Mouse (Mus musculus) neural tube, embryonic 15.5 days (tissue): Measurements from ENCODE around the gene Tbxas1. TPM values are rescaled to one million over a fixed set of nuclear protein-coding genes. Genes with fewer than 3 reads are reported as not detected.

ENCODE experiments used
- ATAC-seq: fragments of 200-750 bp; cut with Nextera tagmentation; 2 replicates; pipeline ENCODE4 v1.8.0; 2017; ENCODE audit warnings: mild to moderate bottlenecking, moderate TSS enrichment, moderate library complexity; ENCODE audit not compliant: low FRiP score
- H3K27ac ChIP-seq: fragments of 300-500 bp; sonication (generic); replicated peaks from 2 replicates; pipeline ENCODE4 v1.5.1; 2015; ENCODE audit warnings: mild to moderate bottlenecking, inconsistent platforms
- H3K27me3 ChIP-seq: fragments of 300-500 bp; sonication (generic); replicated peaks from 2 replicates; pipeline ENCODE4 v1.6.1; 2015; ENCODE audit warnings: inconsistent platforms
- H3K36me3 ChIP-seq: fragments of 300-500 bp; sonication (generic); 2 replicates; pipeline ENCODE4 v1.6.1; 2015; ENCODE audit warnings: inconsistent platforms
- H3K4me1 ChIP-seq: fragments of 300-500 bp; sonication (generic); 2 replicates; pipeline ENCODE4 v1.6.1; 2015; ENCODE audit warnings: inconsistent platforms
- H3K4me2 ChIP-seq: fragments of 300-500 bp; sonication (generic); 2 replicates; pipeline ENCODE4 v1.6.1; 2015; ENCODE audit warnings: inconsistent platforms, mild to moderate bottlenecking, moderate library complexity
- H3K4me3 ChIP-seq: fragments of 300-500 bp; sonication (generic); replicated peaks from 2 replicates; pipeline ENCODE4 v1.5.1; 2015; ENCODE audit warnings: mild to moderate bottlenecking, inconsistent platforms
- H3K9ac ChIP-seq: fragments of 300-500 bp; sonication (generic); replicated peaks from 2 replicates; pipeline ENCODE4 v1.6.1; 2015; ENCODE audit warnings: mild to moderate bottlenecking, inconsistent platforms
- H3K9me3 ChIP-seq: fragments of 300-500 bp; sonication (generic); replicated peaks from 2 replicates; pipeline ENCODE4 v1.6.1; 2016; ENCODE audit warnings: inconsistent platforms
- WGBS: fragments of 180-500 bp; shearing (Covaris S2); methylation state at CpG from one replicate; pipeline ENCODE4 v1.1.7; 2015; ENCODE audit warnings: mixed read lengths; 5-methylcytosine and 5-hydroxymethylcytosine counted together
- polyA plus RNA-seq: library from polyadenylated mRNA; unstranded; fragments of >200 nt; fragmentation: Nextera tagmentation; extraction: Ambion mirVana; gene quantifications from 2 replicates; pipeline ENCODE4 v1.2.1, GENCODE M21; 2015

Gene Tbxas1
- polyA plus RNA-seq, 1 experiment from 2014 or later: 2.4 TPM

DNA sequence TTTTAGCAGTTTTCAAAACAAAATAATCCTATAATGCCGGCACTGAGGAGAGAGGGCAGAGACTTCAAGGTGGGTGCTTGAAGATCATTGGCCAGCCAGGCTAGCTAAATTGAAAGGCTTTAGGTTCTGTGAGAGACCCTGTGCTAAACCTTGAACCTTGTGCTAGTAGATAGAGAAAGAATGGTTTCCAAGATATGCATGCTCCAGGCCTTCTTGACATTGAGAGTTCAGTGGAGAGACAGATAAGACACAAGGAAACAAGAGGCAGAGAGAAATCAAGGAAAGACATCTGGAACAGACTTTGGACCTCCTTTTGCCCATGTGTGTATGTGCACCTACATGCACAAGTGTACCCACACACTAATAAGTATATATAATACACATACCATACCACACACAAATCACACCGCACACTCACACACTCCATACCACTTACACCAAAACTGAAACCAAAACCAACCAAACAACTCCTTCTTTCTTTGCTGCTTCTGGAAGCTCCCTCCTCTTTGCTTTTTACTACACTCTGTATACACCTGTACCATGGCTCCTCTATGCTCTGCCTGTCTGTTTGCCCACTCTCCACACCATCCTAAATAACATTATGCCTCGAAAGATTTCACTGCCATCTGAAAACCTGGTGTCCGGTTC, 25.4 kb downstream of the Tbxas1 start:
- Histone ChIP-seq H3K9ac (no peak overlapping the region), H3K4me3 (no peak overlapping the region), H3K4me1 (peaks cover 9% of the 10 kb centered on the region; the same call in 1 of the 2 replicates), H3K9me3 (no peaks in the 10 kb centered on the region), H3K4me2 (no peak overlapping the region), H3K27me3 (no peaks in the 10 kb centered on the region), H3K36me3 (no peaks in the 10 kb centered on the region), H3K27ac (no peak overlapping the region)
- ATAC-seq: no peak
- WGBS: 90% methylated on average over 4 of the region's 4 CpGs

DNA sequence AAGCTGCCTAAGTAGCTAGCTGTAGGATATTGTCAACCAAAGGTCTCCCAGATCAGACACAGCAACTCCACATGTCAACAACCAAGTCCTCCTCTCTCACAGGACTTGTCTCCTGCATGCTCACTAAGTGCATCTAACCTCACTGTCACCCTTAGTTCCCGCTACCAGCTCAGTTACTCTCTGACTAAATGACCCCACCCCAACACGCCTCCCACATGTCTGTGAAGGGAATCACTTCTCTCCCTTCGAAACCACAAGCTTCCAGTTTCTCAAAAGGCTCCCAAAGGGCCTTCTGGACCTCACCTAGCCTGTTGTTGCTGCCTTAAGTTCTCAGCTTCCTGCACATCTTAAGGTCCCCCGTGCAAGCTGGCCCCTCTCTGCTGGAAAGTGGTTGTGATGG, 25.9 kb downstream of the Tbxas1 start:
- peaks cover 9% of the 10 kb centered on the region; the same call in 1 of the 2 replicates for H3K4me1 ChIP-seq
- H3K27me3 ChIP-seq: no peaks in the 10 kb centered on the region
- H3K9me3 ChIP-seq: no peaks in the 10 kb centered on the region
- WGBS: 87% methylated on average over 4 of the region's 4 CpGs
- H3K9ac ChIP-seq: no peak overlapping the region
- H3K36me3 ChIP-seq: no peaks in the 10 kb centered on the region
- no peak overlapping the region for H3K27ac ChIP-seq
- H3K4me2 ChIP-seq: no peak overlapping the region
- ATAC-seq: no peak
- H3K4me3 ChIP-seq: no peak overlapping the region

DNA sequence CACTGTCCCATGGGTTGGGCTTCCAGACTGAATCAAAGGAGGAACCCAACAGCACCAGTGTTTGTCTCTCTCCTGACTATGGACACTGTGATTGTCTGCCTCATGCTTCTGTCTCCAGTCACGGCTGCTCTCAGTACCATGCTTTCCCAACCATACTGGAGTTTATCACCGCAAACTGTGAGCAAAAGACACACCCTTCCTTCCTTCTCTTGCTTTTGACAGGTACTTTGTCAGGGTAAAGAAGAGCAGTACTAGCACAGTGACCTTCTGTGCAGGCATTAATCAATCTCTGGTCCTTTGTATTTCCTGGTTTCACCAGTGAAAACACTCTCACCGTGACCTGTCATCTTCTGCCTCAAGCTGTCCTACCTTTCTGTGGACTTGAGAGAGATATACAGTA, 26.4 kb downstream of the Tbxas1 start:
- 77% methylated on average over 3 of the region's 3 CpGs for WGBS
- Histone ChIP-seq H3K27ac (no peak overlapping the region), H3K4me3 (no peak overlapping the region), H3K9ac (no peak overlapping the region), H3K4me2 (no peak overlapping the region), H3K27me3 (no peaks in the 10 kb centered on the region), H3K9me3 (no peaks in the 10 kb centered on the region), H3K36me3 (no peaks in the 10 kb centered on the region), H3K4me1 (peaks cover 9% of the 10 kb centered on the region; the same call in 1 of the 2 replicates)
- ATAC-seq: no peak

DNA sequence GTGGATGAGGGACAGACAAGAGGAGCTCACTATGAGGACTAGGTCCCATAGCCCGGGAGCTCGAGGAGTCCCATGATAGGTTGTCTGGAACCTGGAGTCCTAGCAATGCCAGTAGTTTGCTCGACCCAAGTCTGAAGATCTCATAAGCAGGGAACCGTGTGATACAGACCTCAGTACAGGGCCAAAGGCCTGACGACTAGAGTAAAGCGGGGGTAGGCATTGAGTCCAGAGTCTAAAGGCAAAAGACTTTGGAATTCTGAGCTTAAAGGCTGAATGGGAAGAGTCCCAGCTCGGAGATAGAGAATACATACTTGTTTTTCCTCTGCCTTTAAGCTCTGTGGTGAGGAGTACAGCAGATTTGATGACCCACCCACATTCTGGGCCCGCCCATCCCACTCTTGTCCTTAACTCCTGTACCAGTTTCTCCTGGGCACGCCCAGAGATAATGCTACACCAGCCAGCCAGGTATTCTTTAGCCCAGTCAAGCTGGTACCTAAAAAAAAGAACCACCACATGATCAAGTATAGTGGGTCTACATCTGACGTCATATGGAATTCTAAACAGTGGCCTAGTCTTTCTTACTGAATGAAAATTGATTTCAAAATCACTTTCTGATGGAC, 27.7 kb downstream of the Tbxas1 start:
- H3K9ac ChIP-seq: no peak overlapping the region
- no peak overlapping the region for H3K27ac ChIP-seq
- H3K27me3 ChIP-seq: no peaks in the 10 kb centered on the region
- no peaks in the 10 kb centered on the region for H3K4me1 ChIP-seq
- ATAC-seq: no peak
- H3K4me3 ChIP-seq: no peak overlapping the region
- WGBS: 91% methylated on average over 10 of the region's 10 CpGs
- H3K4me2 ChIP-seq: no peak overlapping the region
- H3K9me3 ChIP-seq: no peaks in the 10 kb centered on the region
- H3K36me3 ChIP-seq: no peaks in the 10 kb centered on the region

DNA sequence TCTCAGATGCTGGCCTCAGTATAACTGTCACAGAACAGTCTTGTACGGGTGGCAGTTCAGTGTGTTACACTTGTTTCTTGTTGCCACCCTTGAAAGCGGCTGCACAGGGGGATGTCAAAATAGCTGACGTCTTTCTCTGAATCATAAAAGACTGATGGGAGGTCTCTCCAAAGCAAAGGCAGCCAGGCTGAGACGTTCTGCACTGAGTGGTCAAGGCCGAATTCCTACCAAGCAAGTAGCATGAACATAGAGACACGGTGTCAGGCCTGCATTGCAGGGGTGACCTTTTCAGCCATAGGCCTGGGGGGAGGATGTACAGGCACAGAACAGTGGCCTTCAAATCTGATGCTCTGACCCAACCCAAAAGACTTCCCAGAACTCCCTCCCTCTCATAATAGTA, 30.8 kb downstream of the Tbxas1 start:
- H3K9me3 ChIP-seq: no peaks in the 10 kb centered on the region
- H3K27me3 ChIP-seq: no peaks in the 10 kb centered on the region
- H3K27ac ChIP-seq: no peak overlapping the region
- no peak for ATAC-seq
- WGBS: 67% methylated on average over 6 of the region's 6 CpGs
- no peaks in the 10 kb centered on the region for H3K4me1 ChIP-seq
- no peaks in the 10 kb centered on the region for H3K36me3 ChIP-seq
- no peak overlapping the region for H3K4me3 ChIP-seq
- no peak overlapping the region for H3K9ac ChIP-seq
- H3K4me2 ChIP-seq: no peak overlapping the region

DNA sequence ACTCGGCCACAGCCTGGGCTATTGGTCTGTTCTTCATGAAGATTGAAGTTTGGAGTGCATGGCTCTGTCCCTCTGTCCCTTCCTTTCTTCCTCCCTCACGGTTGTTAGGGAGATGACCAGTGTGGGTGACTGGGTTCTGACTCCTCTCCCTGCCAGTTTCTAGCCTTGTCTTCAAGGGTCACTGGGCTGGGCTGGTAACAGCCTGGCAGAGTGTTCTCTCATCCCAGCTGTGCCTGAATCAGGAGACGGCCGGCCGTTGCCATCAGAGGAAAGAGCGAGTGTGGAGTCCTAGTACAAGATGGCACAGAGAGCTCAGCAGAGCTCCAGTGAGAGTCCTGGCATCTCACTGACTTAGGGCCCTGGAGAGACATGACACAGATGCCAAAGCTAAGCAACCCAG, 33.2 kb downstream of the Tbxas1 start:
- ATAC-seq: no peak
- no peaks in the 10 kb centered on the region for H3K27me3 ChIP-seq
- WGBS: 86% methylated on average over 6 of the region's 6 CpGs

DNA sequence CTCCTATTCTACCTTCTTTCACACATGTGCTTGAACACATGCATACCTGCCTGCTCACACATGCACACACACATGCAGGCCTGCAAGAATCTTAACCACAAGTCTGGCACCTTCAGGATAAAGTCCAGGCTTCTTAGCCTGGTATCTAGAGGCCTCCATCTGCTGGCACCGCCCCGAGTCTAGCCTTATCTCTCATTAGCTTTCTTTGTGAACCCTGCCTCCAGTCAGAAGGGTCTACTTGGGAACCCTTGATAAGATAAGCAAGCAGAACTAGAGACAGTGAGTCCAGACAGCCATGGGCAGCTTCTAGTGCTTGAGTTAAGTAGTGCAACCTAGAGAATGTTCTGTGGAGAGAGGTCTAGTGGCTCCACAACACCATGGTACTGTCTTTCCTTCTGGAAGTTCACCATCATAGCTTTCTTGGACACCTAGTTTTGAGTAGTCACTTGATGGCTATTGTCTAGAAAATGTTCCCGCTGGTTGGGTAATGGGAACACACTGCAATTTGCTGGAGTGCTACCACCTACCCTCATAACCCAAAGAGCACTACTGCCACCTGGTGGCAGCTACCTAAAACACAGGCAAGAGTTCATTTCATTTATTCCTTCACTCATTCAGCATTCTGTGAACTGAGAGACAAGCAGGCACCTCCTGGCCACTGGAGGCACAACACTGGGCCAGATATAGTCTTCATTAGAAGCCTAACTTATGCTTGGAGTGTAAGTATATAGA, 35.8 kb downstream of the Tbxas1 start:
- no peaks in the 10 kb centered on the region for H3K27me3 ChIP-seq
- no peak overlapping the region for H3K4me2 ChIP-seq
- H3K4me1 ChIP-seq: peaks cover 5% of the 10 kb centered on the region; the same call in 1 of the 2 replicates
- no peak overlapping the region for H3K27ac ChIP-seq
- H3K9ac ChIP-seq: no peak overlapping the region
- H3K36me3 ChIP-seq: no peaks in the 10 kb centered on the region
- no peak overlapping the region for H3K4me3 ChIP-seq
- 66% methylated on average over 3 of the region's 3 CpGs for WGBS
- ATAC-seq: no peak
- no peaks in the 10 kb centered on the region for H3K9me3 ChIP-seq

More for the DNA sequence above, 33.2 kb downstream of the Tbxas1 start:
- H3K9ac ChIP-seq: no peak overlapping the region
- H3K4me2 ChIP-seq: no peak overlapping the region
- no peak overlapping the region for H3K4me3 ChIP-seq
- no peaks in the 10 kb centered on the region for H3K36me3 ChIP-seq
- H3K4me1 ChIP-seq: peaks cover 5% of the 10 kb centered on the region; the same call in 1 of the 2 replicates
- no peak overlapping the region for H3K27ac ChIP-seq
- no peaks in the 10 kb centered on the region for H3K9me3 ChIP-seq

DNA sequence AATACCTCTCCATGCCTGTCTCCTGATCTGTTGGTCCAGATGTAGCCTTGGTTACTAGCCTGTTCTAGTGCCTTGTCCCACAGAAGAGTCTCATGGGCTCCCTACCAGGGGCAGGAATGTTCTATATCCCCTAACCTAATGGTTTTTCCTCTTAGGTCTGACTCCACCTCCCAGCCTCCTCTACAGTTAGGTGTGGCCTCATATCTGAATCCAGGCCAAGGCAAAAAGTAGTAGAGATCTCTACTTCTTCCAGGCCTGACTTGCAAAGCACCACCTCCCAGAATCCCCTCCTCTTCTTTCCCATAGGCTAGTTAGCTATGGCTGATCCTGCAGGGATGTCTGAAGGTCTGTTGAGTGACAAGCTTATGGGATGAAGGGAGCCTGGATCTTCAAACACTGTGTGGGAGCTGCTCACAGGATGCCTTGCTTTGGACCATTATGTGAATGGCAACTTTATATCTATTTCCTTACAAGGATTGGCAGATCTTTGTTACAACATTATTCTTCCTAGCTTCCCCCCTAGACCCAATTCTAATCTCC, 37.0 kb downstream of the Tbxas1 start:
- no peaks in the 10 kb centered on the region for H3K27me3 ChIP-seq
- no peak for ATAC-seq
- no peak overlapping the region for H3K4me3 ChIP-seq
- peaks cover 5% of the 10 kb centered on the region; the same call in 1 of the 2 replicates for H3K4me1 ChIP-seq
- H3K9ac ChIP-seq: no peak overlapping the region
- H3K4me2 ChIP-seq: no peak overlapping the region
- no peaks in the 10 kb centered on the region for H3K36me3 ChIP-seq
- H3K27ac ChIP-seq: no peak overlapping the region
- H3K9me3 ChIP-seq: no peaks in the 10 kb centered on the region

DNA sequence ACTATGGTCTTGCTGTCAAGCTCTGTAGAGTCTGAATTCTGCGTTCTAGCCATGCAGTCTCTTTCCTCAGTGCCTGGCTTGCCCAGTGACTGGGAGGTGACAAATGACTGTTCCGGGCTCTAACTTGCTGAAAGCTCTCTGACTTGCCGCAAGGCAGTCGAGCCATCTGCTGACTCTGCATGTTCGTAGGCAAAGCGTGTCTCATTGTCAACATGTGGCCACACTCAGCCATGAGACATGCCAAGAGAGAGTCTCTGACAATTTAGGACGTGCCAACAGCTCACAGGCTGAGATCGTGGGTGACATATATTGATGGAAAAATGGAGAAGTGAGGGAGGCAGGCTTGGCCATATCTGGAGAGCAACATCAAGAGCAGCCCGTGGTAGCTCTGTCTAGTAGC, 37.6 kb downstream of the Tbxas1 start:
- no peak overlapping the region for H3K4me3 ChIP-seq
- H3K4me2 ChIP-seq: no peak overlapping the region
- H3K9ac ChIP-seq: no peak overlapping the region
- no peak overlapping the region for H3K27ac ChIP-seq
- H3K9me3 ChIP-seq: no peaks in the 10 kb centered on the region
- no peaks in the 10 kb centered on the region for H3K27me3 ChIP-seq
- no peaks in the 10 kb centered on the region for H3K36me3 ChIP-seq
- ATAC-seq: no peak
- peaks cover 5% of the 10 kb centered on the region; the same call in 1 of the 2 replicates for H3K4me1 ChIP-seq
- WGBS: 64% methylated on average over 9 of the region's 9 CpGs

DNA sequence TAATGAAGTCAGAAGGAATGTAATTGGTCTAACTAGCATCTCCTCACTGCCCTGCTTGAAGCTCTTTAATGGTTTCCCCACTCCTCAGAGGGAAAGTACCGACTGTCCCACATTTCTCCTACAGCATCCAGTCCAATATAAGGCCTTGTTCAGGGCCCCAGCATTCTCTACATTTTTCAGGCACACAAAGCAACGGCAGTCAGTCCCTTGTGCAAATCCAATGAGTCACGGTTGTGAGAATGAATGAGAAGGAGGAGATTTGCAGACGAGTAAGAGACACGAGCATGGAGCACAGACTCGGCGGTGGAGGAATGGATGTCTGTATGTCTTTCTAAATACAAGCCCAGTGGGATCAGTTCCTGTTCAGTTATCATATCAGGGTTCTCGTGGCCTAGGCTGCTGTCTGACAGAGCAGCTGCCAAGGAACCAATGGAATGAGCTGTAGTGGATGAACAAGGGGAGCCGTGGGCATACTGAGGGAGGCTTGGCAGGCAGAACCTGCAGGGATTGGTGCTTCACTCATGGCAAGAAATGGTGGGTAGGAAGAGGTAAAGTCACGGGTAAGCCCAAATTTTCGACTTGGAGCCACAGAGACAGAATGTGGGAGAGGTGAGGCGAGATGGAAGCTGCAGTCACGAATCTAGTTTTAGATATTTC, 38.3 kb downstream of the Tbxas1 start:
- H3K4me2 ChIP-seq: no peak overlapping the region
- no peak overlapping the region for H3K9ac ChIP-seq
- H3K4me1 ChIP-seq: peaks cover 5% of the 10 kb centered on the region; the same call in 1 of the 2 replicates
- H3K27ac ChIP-seq: no peak overlapping the region
- ATAC-seq: no peak
- H3K36me3 ChIP-seq: no peaks in the 10 kb centered on the region
- H3K27me3 ChIP-seq: no peaks in the 10 kb centered on the region
- H3K9me3 ChIP-seq: no peaks in the 10 kb centered on the region
- WGBS: 50% methylated on average over 13 of the region's 13 CpGs
- H3K4me3 ChIP-seq: no peak overlapping the region

DNA sequence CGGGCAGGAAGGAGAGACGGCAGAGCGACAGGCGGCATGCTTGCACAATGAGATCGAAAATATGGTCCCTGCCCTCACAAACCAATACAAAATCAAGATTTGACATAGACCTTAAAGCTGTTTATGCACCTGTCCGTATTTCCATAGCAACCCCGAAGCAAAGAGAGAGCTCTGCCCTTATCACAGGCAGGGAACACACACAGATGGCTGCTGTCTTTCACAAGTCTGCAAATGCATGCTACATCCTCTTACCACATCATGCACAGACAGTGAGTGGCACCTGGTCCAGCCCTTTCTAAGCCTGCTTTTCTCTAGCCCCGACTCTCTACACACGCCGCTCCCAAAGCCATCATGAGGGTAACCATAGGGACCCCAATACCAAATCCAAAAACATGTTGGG, 39.0 kb downstream of the Tbxas1 start:
- no peak overlapping the region for H3K4me3 ChIP-seq
- WGBS: 83% methylated on average over 10 of the region's 10 CpGs
- no peak overlapping the region for H3K9ac ChIP-seq
- ATAC-seq: no peak; the same call in 1 of the 2 replicates
- H3K9me3 ChIP-seq: no peaks in the 10 kb centered on the region
- H3K27ac ChIP-seq: no peak overlapping the region
- H3K36me3 ChIP-seq: no peaks in the 10 kb centered on the region
- no peak overlapping the region for H3K4me2 ChIP-seq
- H3K27me3 ChIP-seq: no peaks in the 10 kb centered on the region
- H3K4me1 ChIP-seq: peaks cover 5% of the 10 kb centered on the region; the same call in 1 of the 2 replicates
